Mouse (Mus musculus) mesoderm, embryonic 11.5 days (tissue): ENCODE results near the gene Tagln2.

Experiments
- DNase-seq: peaks from one replicate; pipeline ENCODE4 v3.0.0-alpha.2; 2012; ENCODE audit warnings: low read depth, low spot score

The Tagln2 gene

DNA sequence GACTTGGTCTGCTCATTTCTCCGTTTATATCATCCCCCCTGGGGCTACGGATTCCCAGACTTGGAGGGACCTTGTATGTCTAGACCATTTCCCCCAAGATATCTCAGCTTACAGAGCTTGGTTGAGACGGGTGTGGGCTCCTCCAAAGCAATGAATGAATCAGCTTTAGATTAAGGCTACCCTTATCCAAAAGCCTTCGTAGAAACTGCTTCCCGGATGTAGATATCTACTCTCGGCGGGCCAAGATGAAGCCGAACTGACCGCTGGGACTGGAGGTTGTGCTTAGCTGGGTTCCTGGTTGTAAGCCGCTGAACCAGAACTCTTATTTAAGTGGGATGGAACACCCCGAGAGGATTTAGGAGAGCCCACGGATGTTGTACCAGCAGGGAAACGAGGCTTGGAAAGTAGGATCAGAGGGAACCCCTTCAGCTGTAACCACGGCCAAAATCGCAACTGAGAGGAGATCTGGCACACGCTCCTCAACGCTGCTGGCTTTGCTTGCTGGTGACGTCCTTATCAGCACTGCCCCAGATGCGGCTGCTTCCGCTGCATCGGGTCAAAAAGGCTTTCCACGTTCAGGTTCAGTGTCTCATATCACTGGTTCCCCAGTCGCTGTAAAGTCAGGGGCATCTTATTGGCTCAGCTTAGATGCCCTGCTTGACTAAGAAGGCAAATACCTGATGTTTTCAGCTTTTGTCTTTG is 26.7 kb downstream of the Tagln2 start:
- no peak for DNase-seq

DNA sequence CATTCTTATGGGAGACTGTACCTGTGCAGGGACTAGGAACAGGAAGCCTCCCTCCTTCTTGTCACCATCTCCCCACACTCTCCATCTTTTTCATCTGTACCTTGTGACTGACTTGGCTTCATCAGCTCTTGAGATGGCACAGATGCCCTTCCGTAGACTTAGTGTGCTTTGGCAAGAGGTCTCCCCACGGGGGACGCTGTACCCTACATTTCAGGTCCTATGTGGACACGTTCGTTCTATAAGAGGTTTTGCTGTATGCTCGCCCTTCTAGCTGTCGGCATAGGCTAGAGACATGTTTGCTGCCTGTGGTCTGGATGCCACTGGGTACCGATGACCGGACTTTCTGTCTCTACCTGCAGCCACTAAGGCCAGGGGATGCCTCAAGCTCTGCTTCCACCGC is 27.6 kb downstream of the Tagln2 start:
- DNase-seq: no peak

DNA sequence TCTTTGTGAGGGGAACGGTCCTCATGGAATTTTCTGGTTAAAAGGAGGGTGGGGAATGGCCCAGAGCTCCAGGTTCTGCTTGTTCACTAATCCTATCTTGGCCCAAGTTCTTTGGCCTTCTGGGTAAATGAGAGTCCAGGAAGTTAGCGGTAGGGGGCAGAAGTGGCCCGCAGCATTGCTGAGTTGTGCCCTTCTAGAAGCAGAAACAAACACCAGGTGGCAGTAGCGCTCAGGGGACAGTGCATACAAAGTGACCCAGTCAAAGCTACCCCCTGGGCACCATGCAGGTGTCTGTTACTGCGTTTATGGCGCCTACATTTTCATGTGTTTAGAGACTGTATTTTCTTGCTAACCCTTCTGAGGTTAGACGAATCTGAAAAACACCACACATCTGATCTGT is 28.9 kb downstream of the Tagln2 start:
- DNase-seq: peak; percentile 86

DNA sequence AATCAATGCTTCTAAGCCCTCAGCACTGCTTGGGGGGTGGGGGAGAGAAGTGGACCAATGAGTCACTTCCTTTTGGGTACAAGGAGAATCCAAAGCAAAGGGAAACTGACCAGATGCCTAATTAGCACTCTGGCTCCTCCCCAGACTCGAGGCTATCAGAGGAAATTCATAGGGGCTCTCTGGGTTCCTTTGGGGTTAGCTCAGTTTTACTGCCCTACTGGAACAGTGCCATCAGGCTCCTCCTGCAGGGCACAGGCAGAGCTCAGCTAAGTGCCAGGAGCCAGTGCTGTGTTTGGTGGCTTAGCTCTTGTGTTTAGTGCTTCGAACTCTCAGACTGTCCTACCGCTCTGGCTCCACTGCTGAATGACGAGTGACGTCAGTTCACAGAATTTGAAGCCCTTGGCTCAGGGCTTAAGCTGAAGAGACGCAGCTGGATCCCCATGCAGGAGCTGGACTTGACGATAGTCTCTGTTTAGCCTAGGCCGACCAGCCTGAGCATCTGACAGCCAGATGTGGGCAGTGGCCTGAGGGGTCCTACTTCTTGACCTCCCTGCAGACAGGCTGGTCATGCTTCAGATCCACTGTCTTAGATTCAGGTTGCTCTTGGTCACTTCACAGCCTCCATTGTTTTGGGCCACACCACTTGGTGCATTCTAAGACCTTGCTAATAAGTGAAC is 30.8 kb downstream of the Tagln2 start:
- DNase-seq: peak; percentile 63

DNA sequence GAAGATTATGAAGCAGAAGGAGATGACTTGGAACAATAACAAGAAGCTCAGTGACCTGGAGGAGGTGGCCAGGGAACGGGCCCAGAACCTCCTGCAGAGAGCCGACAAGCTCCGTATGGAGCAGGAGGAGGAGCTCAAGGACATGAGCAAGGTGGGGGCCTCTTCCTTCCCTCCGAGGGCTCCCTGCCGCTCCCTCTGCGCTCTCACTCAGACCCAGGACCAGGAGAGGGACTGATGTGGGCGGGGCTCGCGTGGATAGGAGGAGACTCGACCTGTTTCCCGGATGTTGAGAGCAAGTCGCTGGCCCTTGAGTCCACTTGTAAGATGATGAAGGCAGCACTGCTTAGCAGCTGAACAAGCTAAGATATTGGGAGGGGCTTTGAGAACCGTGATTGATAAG is 32.7 kb downstream of the Tagln2 start:
- peak; percentile 55 for DNase-seq

DNA sequence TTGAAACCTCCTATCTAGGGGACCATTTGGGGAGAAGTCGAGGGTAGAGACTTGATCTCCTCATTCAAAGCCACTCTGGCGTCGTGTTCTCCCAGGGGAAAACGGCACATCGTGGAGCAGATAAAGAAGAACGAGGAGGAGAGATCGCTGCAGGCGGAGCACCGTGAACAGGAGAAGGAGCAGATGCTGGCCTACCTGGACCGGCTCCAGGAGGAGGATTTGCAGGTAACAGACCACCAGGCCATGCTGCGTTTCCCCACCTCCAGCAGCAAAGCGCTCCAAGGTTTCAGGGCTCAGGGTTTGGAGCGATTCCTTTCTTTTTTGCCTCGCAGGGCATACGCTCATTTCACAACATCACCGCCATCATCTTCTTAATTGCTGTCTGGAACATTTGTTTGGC is 35.3 kb downstream of the Tagln2 start:
- no peak for DNase-seq

DNA sequence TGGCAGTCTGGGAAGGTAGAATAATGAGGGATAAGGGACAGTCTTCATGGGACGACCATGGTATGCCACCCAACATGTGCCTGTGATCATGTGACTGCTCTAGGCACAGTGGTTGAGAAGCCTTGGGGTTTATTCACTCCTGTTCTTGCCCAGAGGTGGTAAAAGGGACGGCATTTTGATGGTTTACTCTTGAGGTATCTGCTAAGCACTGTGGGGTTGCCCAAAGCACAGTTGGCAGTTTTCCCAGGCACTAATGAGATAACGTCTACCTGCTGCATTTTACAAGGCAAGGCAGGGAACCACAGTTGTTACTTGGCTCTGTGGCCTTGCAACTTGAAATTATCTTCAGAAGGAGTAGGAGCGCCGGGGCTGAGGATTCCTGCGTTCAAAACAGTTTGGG is 40.0 kb downstream of the Tagln2 start:
- no peak for DNase-seq

DNA sequence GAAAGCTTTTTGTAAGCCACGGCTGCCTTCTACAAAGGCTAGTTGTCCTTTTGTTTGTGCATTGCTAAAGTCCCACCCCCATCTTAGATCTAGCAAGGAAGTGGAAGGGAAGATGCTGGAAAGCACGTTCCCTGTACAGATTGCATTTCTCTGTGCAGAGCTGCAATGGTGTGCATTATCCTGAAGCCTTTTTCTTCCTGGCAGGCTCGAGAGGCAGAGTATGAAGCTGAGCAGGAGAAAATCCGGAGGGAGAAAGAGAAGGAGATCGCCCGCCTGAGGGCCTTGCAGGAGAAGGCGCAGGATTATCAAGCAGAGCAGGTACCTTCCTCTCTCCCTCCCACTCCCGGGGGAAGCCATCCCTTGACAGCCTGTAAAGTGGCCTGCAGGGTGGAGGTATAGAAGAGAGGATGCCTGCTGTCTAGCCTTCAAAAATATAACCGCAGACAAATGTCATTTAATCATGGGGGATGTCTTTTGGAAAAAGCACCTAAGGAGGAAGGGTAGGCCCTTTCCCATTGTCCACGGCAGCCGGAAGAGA is 40.5 kb downstream of the Tagln2 start:
- no peak for DNase-seq

DNA sequence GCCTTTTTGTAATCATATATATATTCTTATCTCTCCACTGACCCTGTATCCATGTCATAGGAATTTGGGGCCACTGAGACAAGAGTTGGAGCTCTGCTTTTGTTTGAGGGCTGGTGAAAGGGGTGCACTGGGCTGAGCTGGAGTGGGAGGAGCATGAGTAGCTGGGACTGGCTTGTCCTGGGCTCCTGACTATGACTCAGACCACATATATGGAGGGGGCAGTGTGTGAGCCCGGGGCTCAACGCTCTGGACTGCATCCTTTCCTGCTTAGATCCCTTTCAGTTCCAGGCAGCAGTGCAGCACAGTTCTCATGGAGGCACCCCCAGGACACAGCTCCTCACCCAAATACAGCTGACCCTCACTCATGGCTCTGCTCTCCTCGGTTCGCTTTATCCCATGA is 46.2 kb downstream of the Tagln2 start:
- no peak for DNase-seq

DNA sequence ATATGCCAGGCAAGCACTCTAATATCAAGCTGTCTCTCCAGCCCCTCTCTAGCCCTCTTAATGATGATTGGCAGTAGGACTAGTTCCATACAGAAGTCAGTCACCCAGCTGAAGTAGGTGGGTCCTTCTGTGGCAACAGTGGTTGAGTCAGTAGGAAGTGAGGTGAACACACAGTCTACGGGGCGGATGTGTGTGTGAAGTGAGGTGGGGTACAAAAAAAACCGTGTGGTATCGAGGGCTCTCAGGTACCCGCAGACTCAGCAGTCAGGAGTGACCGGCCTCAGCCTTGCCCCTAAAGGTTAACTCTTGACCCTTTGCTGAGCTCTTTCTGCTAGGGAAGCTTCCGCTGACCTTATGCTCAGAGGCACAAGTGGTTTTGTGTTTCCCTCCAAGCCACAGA is 48.7 kb downstream of the Tagln2 start:
- DNase-seq: no peak

DNA sequence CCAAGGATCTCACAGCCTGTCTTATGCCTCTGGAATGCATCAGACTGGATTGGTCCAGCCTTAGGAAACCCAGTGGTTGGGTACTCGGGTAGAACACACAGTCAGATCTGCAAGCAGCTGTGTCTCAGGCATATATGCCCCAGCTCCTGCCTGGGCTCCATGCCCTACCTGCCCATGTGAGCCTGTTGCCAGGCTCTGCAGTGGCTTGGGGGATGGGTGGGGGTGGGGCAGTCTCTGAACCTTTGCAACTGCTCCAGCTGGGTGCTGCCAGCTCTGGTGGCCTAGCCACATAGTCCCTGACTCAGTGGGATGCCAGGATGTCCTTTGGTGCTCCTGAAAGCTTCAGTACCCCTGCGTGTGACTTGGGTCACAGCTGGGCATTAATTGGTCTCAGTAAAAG is 49.5 kb downstream of the Tagln2 start:
- no peak for DNase-seq

DNA sequence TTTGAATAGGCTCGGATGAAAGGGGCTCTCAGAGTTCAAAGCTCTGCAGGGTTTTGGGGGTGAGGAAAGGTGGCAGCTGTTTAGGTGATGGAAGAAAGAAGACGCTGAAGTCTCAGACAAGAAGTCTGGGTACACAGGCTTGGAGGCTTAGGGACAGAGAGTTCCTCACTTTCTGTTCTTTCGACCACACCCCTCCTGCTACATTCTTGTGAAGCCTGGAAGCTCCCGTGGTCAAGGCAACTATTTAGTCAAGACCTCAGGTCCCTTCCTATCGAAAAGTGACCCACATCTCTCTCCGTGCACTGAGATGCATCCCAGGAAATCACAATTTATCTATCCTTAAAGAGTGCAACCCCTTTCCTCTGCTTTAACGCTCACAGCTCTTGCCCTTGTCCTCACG is 49.9 kb downstream of the Tagln2 start:
- no peak for DNase-seq

DNA sequence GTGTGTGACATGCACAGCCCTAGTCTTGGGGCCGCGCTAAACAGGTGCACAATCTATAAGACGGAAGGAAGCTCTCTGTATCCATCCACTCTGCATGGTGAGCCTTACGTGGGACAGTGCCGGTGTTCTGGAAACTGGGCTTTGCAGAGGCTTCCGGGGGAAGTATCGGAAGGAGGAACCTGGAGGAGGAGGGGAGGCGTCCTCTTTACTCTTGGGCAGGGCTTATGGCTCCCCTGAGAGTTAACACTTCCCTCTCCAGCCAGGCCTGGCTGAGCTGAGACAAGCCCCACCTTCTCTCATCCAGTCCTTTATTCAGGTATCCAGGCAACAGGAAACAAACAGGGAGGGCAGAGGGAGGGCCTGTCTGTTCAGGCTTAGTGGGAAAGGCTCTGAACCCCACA is 50.7 kb downstream of the Tagln2 start:
- DNase-seq: no peak

DNA sequence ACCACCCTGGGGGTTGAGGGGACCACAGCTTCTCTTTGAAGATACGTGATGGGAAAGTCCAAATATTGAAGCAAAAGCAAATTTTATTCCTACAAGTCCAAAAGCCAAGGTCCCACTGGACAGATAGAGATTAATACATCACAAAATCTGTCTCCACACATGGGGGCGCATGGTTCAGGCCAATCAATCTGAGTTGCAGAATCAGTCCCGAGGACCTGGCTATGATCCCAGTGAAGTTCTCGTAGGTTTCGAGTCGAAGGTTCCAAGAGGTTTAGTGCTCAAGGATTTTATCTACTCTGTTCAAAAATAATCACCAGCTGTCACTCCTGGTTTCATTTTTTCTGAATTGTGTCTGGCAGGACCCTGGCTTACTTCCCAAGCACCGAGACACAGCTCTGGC is 51.2 kb downstream of the Tagln2 start:
- no peak for DNase-seq

DNA sequence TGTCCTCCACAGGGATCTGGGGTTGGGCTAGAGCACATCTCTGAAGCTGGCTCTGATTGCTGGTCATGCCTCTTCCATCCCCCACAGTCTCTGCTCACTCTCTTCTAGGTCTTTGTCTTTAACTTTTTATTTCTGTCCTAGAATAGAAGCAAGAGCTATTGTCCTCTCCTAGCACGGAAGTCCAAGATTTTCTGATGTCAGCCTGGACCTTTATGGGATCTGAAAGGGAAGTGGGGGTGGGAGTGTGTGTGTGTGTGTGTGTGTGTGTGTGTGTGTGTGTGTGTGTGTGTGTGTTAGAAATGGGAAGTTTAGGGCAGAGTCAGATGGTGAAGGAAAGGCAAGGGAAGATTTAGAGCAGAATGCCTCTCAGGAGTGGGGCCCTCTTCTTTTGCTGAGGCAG is 52.8 kb downstream of the Tagln2 start:
- DNase-seq: no peak

DNA sequence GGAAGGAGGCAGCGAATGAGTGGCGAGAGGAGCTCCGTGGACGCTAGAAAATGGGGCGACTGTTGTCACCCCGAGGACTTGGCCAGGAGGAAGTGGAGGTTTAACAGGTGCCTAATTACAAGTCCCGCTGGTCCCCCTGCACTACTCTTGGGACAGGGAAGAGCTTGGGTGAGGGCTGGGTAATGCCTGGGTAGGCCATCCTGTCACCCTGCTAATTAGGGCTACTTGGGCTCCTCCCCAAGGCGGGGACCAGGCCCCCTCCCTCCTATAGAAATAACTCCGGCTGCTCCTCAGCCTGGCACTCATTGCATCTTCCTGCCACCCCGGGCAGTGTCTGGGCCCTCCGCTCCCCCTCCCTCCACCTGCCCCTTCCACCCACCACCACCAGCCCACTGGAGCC is 55.8 kb downstream of the Tagln2 start, which contains the start of gene Vsig8:
Gene Vsig8 (plus strand): TSS at position 301 of the 400 bp plus-strand sequence.
- DNase-seq: no peak
